Mouse (Mus musculus) midbrain, embryonic 15.5 days (tissue): ENCODE data around the gene B3gnt9. TPM values are rescaled to one million over a fixed set of nuclear protein-coding genes. Genes with fewer than 3 reads are reported as not detected.
"Not testable (repeated sequence)": the region's sequence is repeated elsewhere in the genome, so short reads cannot be mapped to it uniquely, and the experiment has no call there.

Source experiments
- ATAC-seq: fragments of 200-750 bp; cut with Nextera tagmentation; replicated peaks from 2 replicates; pipeline ENCODE4 v1.8.0; 2017; ENCODE audit warnings: moderate TSS enrichment
- H3K27ac ChIP-seq: fragments of 300-500 bp; sonication (generic); 2 replicates; pipeline ENCODE4 v1.5.1; 2015; ENCODE audit warnings: mild to moderate bottlenecking, inconsistent platforms
- H3K27me3 ChIP-seq: fragments of 300-500 bp; sonication (generic); replicated peaks from 2 replicates; pipeline ENCODE4 v1.6.1; 2015; ENCODE audit warnings: inconsistent platforms
- H3K36me3 ChIP-seq: fragments of 300-500 bp; sonication (generic); replicated peaks from 2 replicates; pipeline ENCODE4 v1.6.1; 2015; ENCODE audit warnings: inconsistent platforms
- H3K4me1 ChIP-seq: fragments of 300-500 bp; sonication (generic); 2 replicates; pipeline ENCODE4 v1.6.1; 2015; ENCODE audit warnings: inconsistent platforms
- H3K4me2 ChIP-seq: fragments of 300-500 bp; sonication (generic); 2 replicates; pipeline ENCODE4 v1.6.1; 2015; ENCODE audit warnings: inconsistent platforms, mild to moderate bottlenecking, moderate library complexity
- H3K4me3 ChIP-seq: fragments of 300-500 bp; sonication (generic); 2 replicates; pipeline ENCODE4 v1.5.1; 2015; ENCODE audit warnings: mild to moderate bottlenecking, inconsistent platforms
- H3K9ac ChIP-seq: fragments of 300-500 bp; sonication (generic); 2 replicates; pipeline ENCODE4 v1.6.1; 2015; ENCODE audit warnings: mild to moderate bottlenecking, inconsistent platforms
- H3K9me3 ChIP-seq: fragments of 300-500 bp; sonication (generic); 2 replicates; pipeline ENCODE4 v1.6.1; 2016; ENCODE audit warnings: inconsistent platforms
- WGBS: fragments of 180-500 bp; shearing (Covaris S2); methylation state at CpG from one replicate; pipeline ENCODE4 v1.1.7; 2015; ENCODE audit warnings: mixed read lengths; 5-methylcytosine and 5-hydroxymethylcytosine counted together
- polyA plus RNA-seq: library from polyadenylated mRNA; unstranded; fragments of >200 nt; fragmentation: Nextera tagmentation; extraction: Ambion mirVana; gene quantifications from 2 replicates; pipeline ENCODE4 v1.2.1, GENCODE M21; 2015

Gene B3gnt9
- polyA plus RNA-seq, 1 experiment from 2014 or later = 8.1 TPM

DNA sequence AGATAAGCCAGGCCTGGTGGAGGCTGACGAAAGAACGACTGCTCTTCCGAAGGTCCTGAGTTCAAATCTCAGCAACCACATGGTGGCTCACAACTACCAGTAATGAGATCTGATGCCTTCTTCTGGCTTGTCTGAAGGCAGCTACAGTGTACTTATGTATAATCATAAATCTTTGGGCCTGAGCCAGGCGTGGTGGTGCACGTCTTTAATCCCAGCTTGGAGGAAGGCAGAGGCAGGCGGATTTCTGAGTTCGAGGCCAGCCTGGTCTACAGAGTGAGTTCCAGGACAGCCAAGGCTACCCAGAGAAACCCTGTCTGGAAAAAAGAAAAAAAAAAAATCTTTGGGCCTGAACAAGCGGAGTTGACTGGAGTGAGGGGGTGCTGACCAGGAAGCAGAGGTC, 36.4 kb upstream of the B3gnt9 start:
- H3K27ac ChIP-seq, H3K4me2 ChIP-seq, H3K27me3 ChIP-seq, H3K9me3 ChIP-seq, ATAC-seq, H3K4me3 ChIP-seq, H3K9ac ChIP-seq, H3K36me3 ChIP-seq: not testable (repeated sequence)
- H3K4me1 ChIP-seq = peaks cover 36% of the 10 kb centered on the region
- WGBS = 90% methylated on average over 8 of the region's 8 CpGs

DNA sequence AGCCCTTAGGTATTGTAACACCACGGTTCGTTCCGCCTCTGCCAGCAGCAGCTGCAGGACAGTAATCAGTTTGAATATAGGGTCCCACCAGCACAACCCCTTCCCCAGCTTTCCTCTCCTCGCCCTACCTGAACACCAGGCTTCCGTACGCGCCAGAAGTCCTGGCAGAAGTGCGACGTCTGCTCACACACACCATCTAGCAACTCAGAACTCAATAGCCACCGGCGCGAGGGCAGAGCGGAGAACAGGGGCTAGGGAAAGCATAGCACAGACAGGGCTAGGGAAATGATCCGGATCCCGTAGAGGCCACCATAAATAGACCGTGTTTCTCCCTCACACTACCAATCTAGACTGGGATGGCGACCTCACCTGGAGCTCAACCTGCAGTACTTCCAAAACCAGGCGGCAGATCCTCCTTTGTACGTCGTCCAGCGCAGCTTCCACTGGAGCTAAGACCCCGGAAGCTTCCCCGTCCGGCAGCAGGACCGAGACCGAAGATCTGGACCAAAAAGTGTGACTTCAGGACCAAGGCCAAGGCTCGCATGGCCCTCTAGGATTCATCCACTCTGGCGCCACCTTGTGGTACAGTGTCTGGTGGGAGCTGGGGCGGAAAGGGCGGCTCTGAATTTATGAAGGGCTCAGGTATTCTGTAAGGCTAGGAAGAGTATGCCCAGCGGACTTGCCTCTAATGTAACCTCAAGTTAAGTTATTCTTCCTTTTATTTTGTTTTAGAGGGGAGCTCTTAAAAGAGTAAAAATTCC, 35.8 kb upstream of the B3gnt9 start:
- no peak for ATAC-seq
- H3K9me3 ChIP-seq = no peaks in the 10 kb centered on the region
- 7% methylated on average over 31 of the region's 31 CpGs for WGBS
- peak overlapping the region; percentile 62 for H3K4me3 ChIP-seq
- H3K4me1 ChIP-seq = peaks cover 42% of the 10 kb centered on the region
- H3K4me2 ChIP-seq = peak overlapping the region; percentile 70
- H3K27me3 ChIP-seq = no peaks in the 10 kb centered on the region
- no peak overlapping the region for H3K9ac ChIP-seq
- no peaks in the 10 kb centered on the region for H3K36me3 ChIP-seq
- H3K27ac ChIP-seq = peak overlapping the region; percentile 94; the same call in 1 of the 2 replicates

- under 1% methylated on average over 43 of the region's 43 CpGs for WGBS
- no peaks in the 10 kb centered on the region for H3K9me3 ChIP-seq
- peak within 1 kb of the TSS; percentile 94 for H3K27ac ChIP-seq
- H3K9ac ChIP-seq = peak within 1 kb of the TSS; percentile 68
- H3K4me1 ChIP-seq = peaks cover 50% of the 10 kb centered on the region
- no peaks in the 10 kb centered on the region for H3K27me3 ChIP-seq
- H3K4me3 ChIP-seq = peak within 1 kb of the TSS; percentile 62
- H3K4me2 ChIP-seq = peak within 1 kb of the TSS; percentile 70
- H3K36me3 ChIP-seq = no peaks in the 10 kb centered on the region; the same call in 1 of the 2 replicates
- ATAC-seq = peak; percentile 35
Measured at GRCm38 (mm10) chr8:105289805-105290460, 35.0 kb upstream of the B3gnt9 start, which contains the start of gene 4931428F04Rik. 4931428F04Rik (minus strand) TSS chr8:105289864.

GRCm38 (mm10) chr8:105288958-105289732, 34.2 kb upstream of the B3gnt9 start:
- H3K9me3 ChIP-seq = no peaks in the 10 kb centered on the region
- H3K27me3 ChIP-seq = no peaks in the 10 kb centered on the region
- peak overlapping the region; percentile 62 for H3K4me3 ChIP-seq
- ATAC-seq = peak; percentile 92
- peak overlapping the region; percentile 70 for H3K4me2 ChIP-seq
- peaks cover 51% of the 10 kb centered on the region for H3K4me1 ChIP-seq
- under 1% methylated on average over 53 of the region's 53 CpGs for WGBS
- peak overlapping the region; percentile 94 for H3K27ac ChIP-seq
- peak overlapping the region; percentile 68 for H3K9ac ChIP-seq
- no peaks in the 10 kb centered on the region; the same call in 1 of the 2 replicates for H3K36me3 ChIP-seq

DNA sequence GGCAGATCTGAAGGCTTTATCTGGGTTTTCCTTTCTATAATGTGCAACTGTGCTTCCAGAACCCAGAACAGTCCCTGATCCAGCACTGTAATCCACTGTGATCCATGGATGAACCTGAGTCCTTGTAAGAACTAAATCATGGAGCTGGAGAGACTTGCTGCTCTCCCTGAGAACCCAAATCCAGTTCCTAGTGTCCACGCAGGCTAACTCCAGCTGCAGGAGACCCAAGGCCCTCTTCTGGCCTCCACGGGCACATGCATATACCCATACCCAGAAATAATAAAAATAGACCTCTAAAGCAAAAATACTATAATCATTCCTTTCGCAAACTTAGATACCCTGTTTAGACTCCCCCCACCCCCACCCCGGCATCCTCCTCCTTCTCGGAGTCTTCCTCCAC, 33.3 kb upstream of the B3gnt9 start:
- WGBS = 82% methylated on average over 5 of the region's 5 CpGs
- Histone ChIP-seq H3K27ac (peak overlapping the region; percentile 94; the same call in 1 of the 2 replicates), H3K4me1 (peaks cover 51% of the 10 kb centered on the region)

GRCm38 (mm10) chr8:105286907-105287306, 32.0 kb upstream of the B3gnt9 start:
- Histone ChIP-seq H3K4me2 (peak overlapping the region; percentile 70), H3K27ac (no peak overlapping the region), H3K9me3 (no peaks in the 10 kb centered on the region), H3K4me1 (peaks cover 51% of the 10 kb centered on the region), H3K4me3 (0 out of 2 replicates have a peak overlapping the region, but pooled peaks have one; percentile 62), H3K36me3 (peaks cover 14% of the 10 kb centered on the region), H3K27me3 (no peaks in the 10 kb centered on the region), H3K9ac (0 out of 2 replicates have a peak overlapping the region, but pooled peaks have one; percentile 17)
- no peak for ATAC-seq
- 92% methylated on average over 4 of the region's 4 CpGs for WGBS

More for the DNA sequence above, 33.3 kb upstream of the B3gnt9 start:
- H3K9ac ChIP-seq = peak overlapping the region; percentile 68
- H3K27me3 ChIP-seq = no peaks in the 10 kb centered on the region
- peaks cover 5% of the 10 kb centered on the region; the same call in 1 of the 2 replicates for H3K36me3 ChIP-seq
- ATAC-seq = no peak
- H3K4me3 ChIP-seq = peak overlapping the region; percentile 62
- peak overlapping the region; percentile 70 for H3K4me2 ChIP-seq
- H3K9me3 ChIP-seq = no peaks in the 10 kb centered on the region

- WGBS = 46% methylated on average over 12 of the region's 12 CpGs
- H3K4me3 ChIP-seq = no peak overlapping the region
- H3K27ac ChIP-seq = no peak overlapping the region
- H3K9me3 ChIP-seq = no peaks in the 10 kb centered on the region
- H3K9ac ChIP-seq = no peak overlapping the region
- 0 out of 2 replicates have a peak overlapping the region, but pooled peaks have one; percentile 70 for H3K4me2 ChIP-seq
- no peak for ATAC-seq
- H3K27me3 ChIP-seq = no peaks in the 10 kb centered on the region
- H3K4me1 ChIP-seq = peaks cover 45% of the 10 kb centered on the region
- H3K36me3 ChIP-seq = peaks cover 20% of the 10 kb centered on the region
Measured at GRCm38 (mm10) chr8:105285514-105285913, 30.6 kb upstream of the B3gnt9 start.

DNA sequence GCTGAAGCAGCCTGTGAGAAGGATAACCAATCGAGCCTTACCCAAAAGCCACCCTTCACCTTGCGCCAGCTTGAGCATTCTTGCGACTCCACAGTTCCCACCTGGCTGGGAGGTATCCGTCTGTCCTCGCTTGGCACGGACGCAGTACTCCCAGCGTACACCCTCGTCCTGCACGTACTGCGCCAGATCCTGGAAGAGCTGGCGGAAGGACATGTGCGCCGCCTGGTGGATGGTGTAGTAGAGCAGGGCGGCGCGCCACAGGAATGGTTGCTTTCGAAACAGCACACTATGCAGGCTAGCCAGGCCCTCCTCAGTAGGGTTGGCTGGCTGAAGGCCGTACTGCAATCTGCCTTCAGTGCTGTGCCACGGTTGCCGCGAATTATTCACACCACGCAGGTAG, 28.1 kb upstream of the B3gnt9 start:
- H3K9ac ChIP-seq = no peak overlapping the region
- peaks cover 17% of the 10 kb centered on the region for H3K27me3 ChIP-seq
- WGBS = 32% methylated on average over 23 of the region's 23 CpGs
- no peak overlapping the region for H3K4me2 ChIP-seq
- H3K27ac ChIP-seq = no peak overlapping the region
- no peaks in the 10 kb centered on the region for H3K9me3 ChIP-seq
- H3K36me3 ChIP-seq = peaks cover 24% of the 10 kb centered on the region
- peaks cover 41% of the 10 kb centered on the region for H3K4me1 ChIP-seq
- no peak for ATAC-seq
- no peak overlapping the region for H3K4me3 ChIP-seq

DNA sequence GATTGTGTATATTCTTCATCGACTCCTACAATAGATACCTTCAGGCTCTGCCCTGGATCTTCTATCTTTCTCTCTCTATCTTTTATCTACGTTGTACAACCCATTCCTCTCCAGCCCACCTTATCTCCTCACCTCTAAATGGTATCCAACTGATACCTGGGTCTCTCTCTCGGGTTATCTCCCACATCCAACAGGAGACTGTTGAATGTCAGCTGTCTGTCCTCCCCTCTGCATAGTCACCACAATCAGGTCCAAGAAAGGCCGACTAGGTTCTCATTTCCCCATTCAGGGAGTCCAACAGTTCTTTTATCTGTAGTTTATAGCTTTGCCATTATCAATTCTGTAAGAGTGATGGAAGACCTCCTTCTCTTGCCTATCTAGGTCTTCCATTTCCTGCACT, 27.3 kb upstream of the B3gnt9 start:
- Histone ChIP-seq H3K36me3 (peaks cover 24% of the 10 kb centered on the region), H3K27ac (no peak overlapping the region), H3K4me1 (peaks cover 32% of the 10 kb centered on the region), H3K4me2 (no peak overlapping the region), H3K27me3 (peaks cover 20% of the 10 kb centered on the region), H3K9ac (no peak overlapping the region), H3K9me3 (no peaks in the 10 kb centered on the region), H3K4me3 (no peak overlapping the region)
- 88% methylated on average over 4 of the region's 4 CpGs for WGBS
- no peak for ATAC-seq

DNA sequence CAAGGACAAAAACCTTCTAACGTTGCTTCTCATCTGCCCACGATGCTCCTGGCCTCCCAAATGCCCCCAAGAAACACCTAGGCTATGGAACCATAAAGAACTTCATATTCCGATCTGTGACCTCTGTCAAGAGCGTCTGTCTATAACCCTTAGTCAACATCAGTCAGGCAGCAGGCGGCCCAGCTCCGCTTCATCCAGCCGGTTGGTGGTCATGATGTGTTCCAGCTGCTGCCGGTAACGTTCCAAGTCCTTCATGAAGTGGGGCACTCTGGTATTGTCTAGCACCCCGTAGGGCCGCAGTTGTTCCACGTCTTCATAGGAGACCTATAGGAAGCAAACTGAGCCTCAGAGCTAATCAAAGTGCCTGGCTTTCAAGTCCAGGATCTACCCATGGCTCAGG, 26.9 kb upstream of the B3gnt9 start:
- no peak for ATAC-seq
- Histone ChIP-seq H3K9ac (no peak overlapping the region), H3K27me3 (peaks cover 24% of the 10 kb centered on the region), H3K36me3 (peaks cover 24% of the 10 kb centered on the region), H3K27ac (no peak overlapping the region), H3K4me3 (no peak overlapping the region), H3K4me1 (peaks cover 31% of the 10 kb centered on the region), H3K4me2 (no peak overlapping the region), H3K9me3 (no peaks in the 10 kb centered on the region)
- WGBS = 87% methylated on average over 12 of the region's 12 CpGs

GRCm38 (mm10) chr8:105280567-105280966, 25.6 kb upstream of the B3gnt9 start:
- no peak overlapping the region for H3K4me3 ChIP-seq
- ATAC-seq = no peak
- peaks cover 24% of the 10 kb centered on the region for H3K36me3 ChIP-seq
- H3K27ac ChIP-seq = no peak overlapping the region
- H3K9me3 ChIP-seq = no peaks in the 10 kb centered on the region
- WGBS = 60% methylated on average over 3 of the region's 3 CpGs
- no peak overlapping the region for H3K9ac ChIP-seq
- H3K4me2 ChIP-seq = no peak overlapping the region
- H3K27me3 ChIP-seq = peaks cover 34% of the 10 kb centered on the region
- H3K4me1 ChIP-seq = peaks cover 31% of the 10 kb centered on the region

- H3K4me1 ChIP-seq = peaks cover 28% of the 10 kb centered on the region
- H3K36me3 ChIP-seq = peaks cover 24% of the 10 kb centered on the region
- ATAC-seq = peak; percentile 50
- H3K9ac ChIP-seq = no peak overlapping the region
- peak overlapping the region; percentile 47 for H3K4me2 ChIP-seq
- peaks cover 50% of the 10 kb centered on the region for H3K27me3 ChIP-seq
- H3K27ac ChIP-seq = no peak overlapping the region
- peak overlapping the region; percentile 21 for H3K4me3 ChIP-seq
- H3K9me3 ChIP-seq = no peaks in the 10 kb centered on the region
- 4% methylated on average over 28 of the region's 28 CpGs for WGBS
Measured at GRCm38 (mm10) chr8:105278911-105279334, 24.0 kb upstream of the B3gnt9 start.
